Mouse (Mus musculus) liver, embryonic 11.5 days (tissue): ENCODE measurements at regions not wholly inside any gene's neighbourhood (a gene's known extent, or its start where the extent isn't known, plus 50 kb on each side); places are given as distances from the start of the nearest gene placed in this dataset.

Experiments used
- ATAC-seq: fragments of 200-750 bp; cut with Nextera tagmentation; replicated peaks from 2 replicates; pipeline ENCODE4 v1.8.0; 2017; ENCODE audit warnings: moderate number of reproducible peaks, mild to moderate bottlenecking, moderate TSS enrichment, moderate library complexity; ENCODE audit not compliant: low FRiP score
- DNase-seq: peaks from one replicate; pipeline ENCODE4 v3.0.0-alpha.2; 2017; ENCODE audit warnings: low spot score
- H3K27ac ChIP-seq: fragments of 300-500 bp; sonication (generic); 2 replicates; pipeline ENCODE4 v1.5.1; 2014; ENCODE audit warnings: mild to moderate bottlenecking, low read depth, low read length, control low read depth
- H3K27me3 ChIP-seq: fragments of 300-500 bp; sonication (generic); replicated peaks from 2 replicates; pipeline ENCODE4 v1.6.1; 2014; ENCODE audit warnings: low read length, mixed read lengths; ENCODE audit not compliant: control insufficient read depth, insufficient read depth
- H3K36me3 ChIP-seq: fragments of 300-500 bp; sonication (generic); 2 replicates; pipeline ENCODE4 v1.6.1; 2014; ENCODE audit warnings: mild to moderate bottlenecking, low read length, moderate library complexity, mixed read lengths; ENCODE audit not compliant: control insufficient read depth, insufficient read depth
- H3K4me1 ChIP-seq: fragments of 300-500 bp; sonication (generic); replicated peaks from 2 replicates; pipeline ENCODE4 v1.6.1; 2014; ENCODE audit warnings: low read length, mixed read lengths; ENCODE audit not compliant: control insufficient read depth, insufficient read depth
- H3K4me2 ChIP-seq: fragments of 300-500 bp; sonication (generic); 2 replicates; pipeline ENCODE4 v1.6.1; 2014; ENCODE audit warnings: mild to moderate bottlenecking, control low read depth, moderate library complexity
- H3K4me3 ChIP-seq: fragments of 300-500 bp; sonication (generic); 2 replicates; pipeline ENCODE4 v1.5.1; 2014; ENCODE audit warnings: low read depth, low read length, control low read depth
- H3K9ac ChIP-seq: fragments of 300-500 bp; sonication (generic); 2 replicates; pipeline ENCODE4 v1.6.1; 2014; ENCODE audit warnings: low read depth, low read length, control low read depth
- H3K9me3 ChIP-seq: fragments of 300-500 bp; sonication (generic); 2 replicates; pipeline ENCODE4 v1.6.1; 2016; ENCODE audit warnings: low read length, inconsistent platforms, mixed read lengths; ENCODE audit not compliant: control insufficient read depth
- WGBS: fragments of 180-500 bp; shearing (Covaris S2); extraction: QIAGEN DNeasy Blood & Tissue Kit; methylation state at CpG from one replicate; pipeline ENCODE4 v1.1.7; 2014; 5-methylcytosine and 5-hydroxymethylcytosine counted together

DNA sequence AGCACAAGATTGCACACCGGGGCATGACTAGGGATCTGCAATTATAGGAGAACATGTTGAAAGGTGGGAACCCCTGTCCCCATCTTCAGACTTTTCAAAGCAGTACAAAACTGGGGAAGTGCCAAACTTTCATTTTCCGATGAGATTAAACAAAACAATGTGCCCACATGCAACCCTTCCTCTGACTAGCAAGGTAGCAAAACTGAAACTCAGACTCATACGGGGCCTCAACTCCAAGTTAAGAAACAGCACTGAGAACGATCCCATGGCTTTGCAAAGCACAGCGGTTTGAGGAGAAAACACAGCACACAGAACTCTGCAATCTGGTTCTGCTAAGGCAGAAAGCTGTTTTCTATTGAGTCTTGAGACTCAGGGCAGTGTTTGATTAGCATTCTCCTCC lies 388.9 kb upstream of the Intu start:
- Histone ChIP-seq H3K4me2 (no peak overlapping the region), H3K9ac (no peak overlapping the region), H3K27me3 (no peaks in the 10 kb centered on the region), H3K9me3 (no peaks in the 10 kb centered on the region), H3K4me3 (no peak overlapping the region), H3K4me1 (no peaks in the 10 kb centered on the region), H3K36me3 (no peaks in the 10 kb centered on the region), H3K27ac (no peak overlapping the region)
- DNase-seq (no peak), ATAC-seq (no peak)
- 86% methylated on average over 5 of the region's 5 CpGs for WGBS

DNA sequence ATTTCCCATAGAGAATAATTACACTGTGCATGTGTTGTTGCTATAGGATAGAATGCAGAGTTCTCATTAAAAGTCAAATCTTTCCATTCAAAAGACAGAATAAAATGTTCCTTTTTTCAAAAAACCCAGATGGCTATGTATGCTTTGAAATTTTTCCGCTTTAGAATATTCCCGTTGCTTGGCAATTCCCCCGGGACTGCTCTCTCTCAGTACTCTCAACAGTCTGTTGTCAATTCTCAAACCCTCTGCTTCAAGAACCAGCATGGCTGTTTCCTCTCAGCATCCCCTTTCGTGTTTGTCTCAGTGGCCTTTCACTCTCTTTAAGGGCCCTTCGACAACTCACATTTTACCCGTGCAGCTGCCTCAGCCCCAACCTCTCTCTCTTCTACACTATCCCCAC lies 372.5 kb upstream of the Intu start:
- Histone ChIP-seq H3K9ac (no peak overlapping the region), H3K27me3 (no peaks in the 10 kb centered on the region), H3K4me3 (no peak overlapping the region), H3K9me3 (no peaks in the 10 kb centered on the region), H3K4me2 (no peak overlapping the region), H3K27ac (no peak overlapping the region), H3K4me1 (no peaks in the 10 kb centered on the region), H3K36me3 (no peaks in the 10 kb centered on the region)
- DNase-seq = no peak
- ATAC-seq = no peak
- 84% methylated on average over 6 of the region's 6 CpGs for WGBS

- no peak overlapping the region for H3K4me3 ChIP-seq
- H3K9me3 ChIP-seq = no peaks in the 10 kb centered on the region
- no peak overlapping the region for H3K9ac ChIP-seq
- 75% methylated on average over 9 of the region's 9 CpGs for WGBS
- no peaks in the 10 kb centered on the region for H3K27me3 ChIP-seq
- H3K36me3 ChIP-seq = no peaks in the 10 kb centered on the region
- no peaks in the 10 kb centered on the region for H3K4me1 ChIP-seq
- ATAC-seq (no peak), DNase-seq (no peak)
- no peak overlapping the region for H3K27ac ChIP-seq
- H3K4me2 ChIP-seq = no peak overlapping the region
Measured at GRCm38 (mm10) chr3:40159591-40160145, 371.4 kb upstream of the Intu start.

- no peak overlapping the region for H3K4me3 ChIP-seq
- no peaks in the 10 kb centered on the region for H3K27me3 ChIP-seq
- no peak for ATAC-seq
- H3K4me2 ChIP-seq = no peak overlapping the region
- no peak overlapping the region for H3K27ac ChIP-seq
- H3K4me1 ChIP-seq = no peaks in the 10 kb centered on the region
- no peak for DNase-seq
- no peak overlapping the region for H3K9ac ChIP-seq
- 77% methylated on average over 1 of the region's 1 CpGs for WGBS
- H3K36me3 ChIP-seq = no peaks in the 10 kb centered on the region
- H3K9me3 ChIP-seq = no peaks in the 10 kb centered on the region
Measured at GRCm38 (mm10) chr3:40164181-40164580, 366.9 kb upstream of the Intu start.

- ATAC-seq = no peak
- 82% methylated on average over 12 of the region's 12 CpGs for WGBS
- Histone ChIP-seq H3K36me3 (no peaks in the 10 kb centered on the region), H3K27ac (no peak overlapping the region), H3K4me1 (no peaks in the 10 kb centered on the region), H3K4me2 (no peak overlapping the region), H3K9me3 (no peaks in the 10 kb centered on the region), H3K4me3 (no peak overlapping the region), H3K27me3 (no peaks in the 10 kb centered on the region), H3K9ac (no peak overlapping the region)
- no peak for DNase-seq
Measured at GRCm38 (mm10) chr3:40167970-40168626, 363.0 kb upstream of the Intu start.

DNA sequence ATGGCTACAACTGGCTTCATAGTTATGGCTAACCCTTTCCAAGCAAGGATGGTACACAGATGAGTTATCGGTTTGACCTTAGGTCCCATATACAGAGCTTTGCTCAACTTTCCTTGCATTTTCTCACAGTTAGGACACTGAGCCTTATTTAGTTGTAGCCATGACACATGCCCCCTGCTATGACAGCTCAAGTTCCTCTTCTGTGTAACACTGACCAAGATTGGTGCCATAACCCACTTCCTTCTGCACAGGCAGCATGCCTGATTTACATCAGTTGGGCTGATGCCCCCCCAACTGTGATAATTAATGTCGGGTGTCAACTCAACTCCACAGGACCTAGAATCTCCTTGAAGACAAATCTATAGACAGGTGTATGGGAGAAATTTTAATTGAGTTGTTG lies 361.5 kb upstream of the Intu start:
- Histone ChIP-seq H3K27ac (no peak overlapping the region), H3K27me3 (no peaks in the 10 kb centered on the region), H3K4me3 (no peak overlapping the region), H3K4me2 (no peak overlapping the region), H3K4me1 (no peaks in the 10 kb centered on the region), H3K9me3 (no peaks in the 10 kb centered on the region), H3K9ac (no peak overlapping the region), H3K36me3 (no peaks in the 10 kb centered on the region)
- WGBS = 78% methylated on average over 2 of the region's 2 CpGs
- no peak for ATAC-seq
- no peak for DNase-seq

- Histone ChIP-seq H3K27me3 (no peaks in the 10 kb centered on the region), H3K9me3 (no peaks in the 10 kb centered on the region), H3K4me3 (no peak overlapping the region), H3K4me1 (no peaks in the 10 kb centered on the region), H3K4me2 (no peak overlapping the region), H3K27ac (no peak overlapping the region), H3K9ac (no peak overlapping the region), H3K36me3 (no peaks in the 10 kb centered on the region)
- 63% methylated on average over 3 of the region's 3 CpGs for WGBS
- no peak for DNase-seq
- no peak for ATAC-seq
Measured at GRCm38 (mm10) chr3:40179726-40180317, 351.3 kb upstream of the Intu start.

DNA sequence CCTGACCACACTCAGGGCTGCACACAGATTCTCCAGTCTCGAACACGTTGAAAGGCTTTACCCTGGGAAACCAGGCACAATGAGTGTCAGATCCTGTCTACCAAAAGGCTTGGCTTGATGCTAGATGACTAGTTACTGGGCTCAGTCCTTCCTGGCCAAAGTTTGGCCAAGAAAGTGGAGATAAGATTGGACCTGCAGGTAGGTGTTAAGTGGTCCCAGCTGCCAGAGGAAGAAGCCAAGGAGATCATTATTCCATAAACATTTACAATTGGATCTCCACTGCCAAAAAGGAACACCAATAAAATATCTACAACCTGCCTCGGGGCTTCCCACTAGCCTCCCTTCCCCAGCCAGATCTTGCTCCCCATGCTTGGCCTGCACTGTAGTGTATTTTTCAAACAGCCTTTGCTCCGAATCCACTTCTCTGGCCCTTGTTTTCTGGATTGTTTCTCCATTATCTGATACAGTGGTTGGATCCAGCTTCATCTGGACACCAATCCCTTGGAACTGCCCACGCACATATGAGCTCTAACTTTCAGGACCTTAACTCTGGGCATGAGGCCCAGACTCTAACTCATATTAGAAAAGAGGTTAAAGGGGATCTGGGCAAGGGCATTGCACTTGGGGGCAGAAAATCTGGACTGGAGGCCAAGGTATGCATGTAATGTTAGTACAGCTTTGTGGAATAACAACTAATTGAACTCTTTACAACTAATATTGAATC lies 345.3 kb upstream of the Intu start:
- 78% methylated on average over 5 of the region's 5 CpGs for WGBS
- no peak for ATAC-seq
- no peak for DNase-seq
- no peaks in the 10 kb centered on the region for H3K9me3 ChIP-seq
- H3K4me1 ChIP-seq = no peaks in the 10 kb centered on the region
- H3K27ac ChIP-seq = no peak overlapping the region
- no peak overlapping the region for H3K4me2 ChIP-seq
- H3K36me3 ChIP-seq = no peaks in the 10 kb centered on the region
- no peak overlapping the region for H3K9ac ChIP-seq
- H3K4me3 ChIP-seq = no peak overlapping the region
- no peaks in the 10 kb centered on the region for H3K27me3 ChIP-seq
